Mouse (Mus musculus) layer of hippocampus, postnatal 25 days (tissue): ENCODE measurements around the gene Acbd6. TPM values are rescaled to one million over a fixed set of nuclear protein-coding genes. Genes with fewer than 3 reads are reported as not detected.
A peak's percentile ranks its signal among the peaks of the same experiment; 100 is the strongest.

Experiments used
- DNase-seq, 2 experiments: peaks; one replicate each; pipeline ENCODE4 v3.0.0; 2022; ENCODE audit warnings: mixed read lengths in 2 of 2, low spot score in 1 of 2; ENCODE audit errors: extremely low spot score in 1 of 2
- total RNA-seq, 2 experiments: library from RNA; stranded (reverse); gene quantifications; 2 replicates each; pipeline ENCODE4 v1.2.3; 2021

The Acbd6 gene
- total RNA-seq, 2 experiments from 2014 or later: 92.0 to 97.1 TPM

DNA sequence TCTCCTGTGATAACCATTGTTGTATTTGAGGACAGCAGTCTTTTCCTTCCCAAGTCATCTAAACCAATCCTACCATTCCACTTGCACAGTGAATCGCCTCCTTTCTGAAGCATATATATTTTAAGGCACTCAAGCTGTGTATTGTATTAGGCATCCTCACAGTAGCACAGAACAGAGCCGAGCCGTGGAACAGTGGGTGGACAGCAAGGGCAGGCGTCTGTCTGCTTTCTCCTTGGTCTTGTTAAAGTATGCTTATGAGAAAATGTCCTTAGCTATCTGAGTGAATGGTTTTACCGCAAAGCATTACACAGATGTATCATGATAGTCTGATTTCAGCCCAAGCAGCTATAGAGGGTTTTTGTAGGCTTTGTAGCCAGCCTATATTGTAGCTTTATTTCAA is 87.9 kb downstream of the Acbd6 start:
- DNase-seq: no peak

- DNase-seq: no peak
These were observed 88.7 kb downstream of the Acbd6 start for GRCm38 (mm10) chr1:155646345-155647307.

- DNase-seq: no peak
These were observed 92.4 kb downstream of the Acbd6 start for GRCm38 (mm10) chr1:155650121-155650846.

DNA sequence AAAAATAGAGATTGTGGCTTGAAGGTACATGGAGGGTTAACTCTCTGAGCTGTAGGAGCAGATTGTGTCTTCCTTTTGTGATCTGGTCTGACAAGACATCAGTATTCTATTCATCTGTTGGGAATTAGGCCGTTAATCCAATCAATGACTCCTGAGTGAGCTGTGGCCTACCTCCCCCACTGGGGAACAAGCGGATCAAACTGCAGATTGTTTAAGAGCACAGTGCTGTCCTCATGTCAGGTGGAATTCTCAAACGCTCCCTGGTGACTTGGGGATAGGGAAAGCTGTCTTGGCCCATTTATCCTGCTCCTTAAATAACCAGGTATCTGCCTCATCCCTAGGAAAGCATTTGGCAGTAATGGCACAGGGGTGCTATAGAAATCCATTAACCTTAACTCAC is 97.0 kb downstream of the Acbd6 start:
- no peak for DNase-seq

- DNase-seq: no peak
These were observed 98.4 kb downstream of the Acbd6 start for GRCm38 (mm10) chr1:155656321-155656720.

GRCm38 (mm10) chr1:155663994-155664393 is 106.1 kb downstream of the Acbd6 start:
- DNase-seq: no peak

DNA sequence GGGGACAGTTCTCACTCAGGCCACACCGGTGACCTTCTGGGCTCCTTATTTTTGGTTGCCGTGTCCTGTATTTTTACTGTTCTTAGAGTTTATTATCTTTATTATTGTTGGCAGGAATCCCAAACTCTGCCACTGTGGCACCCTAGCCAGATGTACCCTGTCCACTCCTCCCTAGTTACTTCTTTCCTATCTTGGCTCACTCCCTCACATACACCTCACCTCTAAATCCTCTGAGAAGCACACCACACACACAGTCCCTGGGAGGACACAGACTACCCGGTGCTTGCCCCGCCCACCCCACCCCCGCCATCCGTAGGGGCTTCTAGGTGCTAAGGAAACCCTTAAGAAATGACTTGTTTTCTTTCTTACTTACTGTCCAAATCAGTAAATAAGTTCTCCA is 117.7 kb downstream of the Acbd6 start:
- DNase-seq: no peak

DNA sequence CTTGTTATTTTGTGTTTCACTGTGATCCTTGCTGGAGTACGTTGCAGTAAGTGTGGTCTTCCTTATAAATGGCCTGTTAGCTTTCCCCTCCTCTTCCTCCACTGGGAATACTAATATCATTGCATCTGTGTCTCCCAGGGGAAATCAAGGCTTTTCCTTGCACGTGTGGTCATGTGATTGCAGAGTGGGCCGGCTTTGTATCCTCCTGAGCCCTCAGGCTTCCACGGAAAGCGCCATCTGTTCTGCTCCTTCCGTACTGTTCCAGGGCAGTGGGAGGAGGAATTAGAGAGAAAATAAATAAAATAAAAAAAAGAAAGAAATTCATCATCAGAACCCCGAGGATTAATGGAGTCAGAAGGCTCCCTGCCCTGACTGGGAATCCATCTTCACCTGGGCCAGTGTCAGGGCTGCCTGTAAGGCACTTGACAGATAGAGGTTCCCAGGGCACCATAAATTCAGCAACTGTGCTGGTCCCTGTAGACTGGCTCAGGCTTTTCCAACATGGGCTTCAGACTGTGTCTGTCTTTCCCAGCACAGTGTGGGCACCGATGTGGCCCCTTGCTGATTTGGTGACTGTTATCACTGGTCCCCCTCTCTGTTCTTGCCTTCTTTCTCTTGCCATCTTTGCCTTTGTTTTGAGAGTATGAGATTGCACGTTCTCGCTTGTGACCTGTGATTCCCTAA is 123.3 kb downstream of the Acbd6 start:
- DNase-seq: no peak

GRCm38 (mm10) chr1:155686816-155687215 is 128.9 kb downstream of the Acbd6 start:
- no peak for DNase-seq

GRCm38 (mm10) chr1:155689141-155689540 is 131.2 kb downstream of the Acbd6 start:
- DNase-seq: no peak

DNA sequence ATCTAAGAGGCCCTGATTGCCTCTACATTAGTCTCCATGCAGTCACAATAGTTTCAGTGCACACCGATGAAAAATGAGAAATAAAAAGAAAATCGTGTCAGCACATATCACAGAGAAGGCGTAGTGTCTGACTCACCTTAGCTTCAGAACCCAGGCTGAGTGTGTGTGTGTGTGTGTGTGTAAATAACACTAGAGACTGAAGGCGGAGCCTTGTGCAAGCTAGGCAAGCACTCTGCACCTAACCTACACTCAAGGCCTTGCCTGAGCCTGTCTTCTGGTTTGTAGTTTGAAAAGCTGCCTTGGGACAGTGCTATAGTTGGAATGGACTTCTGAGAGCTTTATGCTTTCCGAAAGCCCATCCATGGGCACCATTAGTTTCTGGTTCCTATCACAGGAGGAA is 131.6 kb downstream of the Acbd6 start:
- no peak for DNase-seq

DNA sequence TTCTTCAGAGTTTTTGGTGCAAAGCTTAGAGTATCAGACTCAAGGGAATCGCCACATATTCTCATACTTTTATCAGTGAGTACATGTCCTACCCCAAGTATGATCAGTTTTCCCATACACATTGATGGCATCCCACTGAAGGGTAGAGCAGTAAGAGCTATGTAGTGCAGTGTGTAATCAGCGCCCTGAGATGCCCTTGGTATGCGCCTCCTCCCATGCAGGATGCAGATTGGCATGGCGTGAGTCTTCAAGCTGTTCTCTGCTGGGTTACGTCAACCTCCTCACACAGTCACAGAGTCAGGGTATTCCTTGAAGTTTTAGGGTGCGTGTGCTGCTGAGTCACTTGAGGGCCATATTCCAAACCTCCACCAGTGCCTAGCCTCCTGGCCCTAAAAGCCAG is 134.3 kb downstream of the Acbd6 start:
- no peak for DNase-seq

GRCm38 (mm10) chr1:155693026-155693425 is 135.1 kb downstream of the Acbd6 start:
- DNase-seq: no peak

DNA sequence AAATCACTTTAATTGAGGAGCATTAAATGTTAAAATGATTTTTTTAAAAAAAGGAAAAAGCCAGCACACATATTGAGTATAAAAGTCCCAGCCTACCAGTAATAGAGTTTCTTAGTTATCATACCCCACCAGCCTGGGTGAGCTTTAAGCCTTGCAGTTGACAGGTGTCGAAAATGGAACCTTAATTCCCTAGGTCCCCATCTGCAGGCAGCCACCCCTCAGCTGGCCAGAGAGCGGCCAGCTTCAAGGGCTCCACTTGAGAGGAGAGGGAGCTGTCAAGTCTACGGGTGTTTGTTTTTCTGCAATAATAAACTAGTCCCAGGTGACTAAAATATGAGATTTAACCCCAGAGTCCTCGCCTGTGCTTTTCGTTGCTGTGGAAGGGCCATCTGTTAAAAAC is 135.5 kb downstream of the Acbd6 start:
- DNase-seq: no peak

- DNase-seq: peak; percentile 26 to 52
These were observed 140.6 kb downstream of the Acbd6 start for GRCm38 (mm10) chr1:155698373-155699159.

DNA sequence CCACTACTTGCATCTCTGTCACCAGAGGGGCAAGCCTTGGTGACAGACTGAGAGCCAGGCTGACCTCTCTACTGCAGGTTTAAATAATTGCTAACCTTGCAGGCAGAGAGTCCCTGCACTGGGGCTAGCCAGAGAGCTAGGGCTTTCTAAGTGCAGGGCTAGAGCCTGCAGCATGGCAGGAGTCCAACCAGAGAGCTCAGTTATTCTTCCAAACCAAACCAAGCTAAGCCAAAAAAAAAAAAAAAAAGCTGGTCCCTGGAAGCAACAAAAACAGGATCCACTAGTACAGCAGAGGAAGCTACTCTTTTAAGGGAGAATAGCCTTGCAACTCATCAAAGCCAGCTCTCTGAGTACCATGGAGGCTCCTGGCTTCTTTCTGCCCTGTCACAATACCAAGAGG is 143.0 kb downstream of the Acbd6 start:
- DNase-seq: no peak

GRCm38 (mm10) chr1:155703191-155703680 is 145.3 kb downstream of the Acbd6 start:
- no peak for DNase-seq

DNA sequence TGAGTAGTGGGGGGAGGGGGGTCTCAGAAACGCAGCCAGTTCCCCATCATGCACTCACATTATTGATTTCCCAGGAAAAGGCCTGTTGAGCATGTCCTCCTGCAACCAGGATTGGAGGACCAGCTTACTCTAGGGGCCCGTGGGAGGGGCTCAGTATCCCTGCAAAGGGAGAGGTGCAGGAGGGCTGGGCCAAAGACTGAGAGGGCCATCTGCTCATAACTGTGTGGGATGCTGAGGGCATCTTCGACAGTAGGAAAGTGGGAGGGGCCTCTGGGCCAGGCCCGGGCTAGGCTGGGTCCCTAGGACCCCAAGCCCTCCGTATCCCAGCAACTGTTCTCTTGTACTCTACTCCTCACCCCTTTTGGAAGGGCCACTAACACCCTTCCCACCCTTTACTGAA is 146.3 kb downstream of the Acbd6 start:
- DNase-seq: no peak

- DNase-seq: no peak
These were observed 155.4 kb downstream of the Acbd6 start for GRCm38 (mm10) chr1:155713306-155713705.

- no peak for DNase-seq
These were observed 157.4 kb downstream of the Acbd6 start for GRCm38 (mm10) chr1:155715366-155715765.
